Mouse (Mus musculus): ENCODE results near the gene Lingo3. TPM values are rescaled to one million over a fixed set of nuclear protein-coding genes. Genes with fewer than 3 reads are reported as not detected.

Gene Lingo3
- polyA plus RNA-seq, 1 experiment from 2014 or later = 1.2 TPM

DNA sequence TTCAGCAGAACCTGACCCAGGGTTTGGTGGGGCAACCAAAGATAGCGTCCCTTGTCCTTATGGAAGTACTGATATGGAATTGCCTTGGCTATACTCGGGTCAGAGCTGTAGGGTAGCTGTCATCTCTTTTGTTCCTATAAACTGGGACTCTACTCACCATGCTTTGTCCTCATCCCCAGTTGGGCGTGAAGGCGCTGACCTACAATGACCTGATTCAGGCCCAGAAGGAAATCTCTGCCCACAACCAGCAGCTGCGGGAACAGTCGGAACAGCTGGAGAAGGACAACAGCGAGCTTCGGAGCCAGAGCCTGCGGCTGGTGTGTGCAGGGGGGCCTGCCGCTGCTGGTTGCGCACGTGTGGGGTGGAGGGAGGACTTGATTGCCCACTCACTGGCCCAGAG lies 59.0 kb downstream of the Lingo3 start:
- peaks cover 30% of the 10 kb centered on the region for H3K36me3 ChIP-seq (ENCODE audit: control insufficient read depth, insufficient read depth, low read length)

DNA sequence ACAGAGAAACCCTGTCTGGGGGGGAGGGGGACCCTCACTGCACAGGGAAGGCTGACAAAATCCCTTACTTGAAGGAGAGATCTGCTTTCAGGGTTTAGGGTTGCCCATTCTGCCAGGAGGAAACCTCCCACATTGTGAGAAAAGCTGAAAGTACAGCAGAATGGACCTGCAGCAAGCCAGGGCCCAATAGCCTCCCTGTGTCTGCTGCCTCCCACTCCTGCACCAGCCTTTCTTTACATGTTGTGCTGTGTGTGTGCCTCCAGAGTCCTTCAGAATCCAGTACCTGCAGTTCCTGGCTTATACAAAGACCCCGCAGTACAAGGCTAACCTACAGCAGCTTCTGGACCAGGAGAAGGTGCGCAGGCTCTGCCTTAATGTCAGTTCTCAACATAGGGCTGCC lies 59.5 kb downstream of the Lingo3 start:
- 100% methylated on average over 2 of the region's 2 CpGs for WGBS
- ATAC-seq (replicated peaks; ENCODE audit: low FRiP score) = no peak
- H3K36me3 ChIP-seq (ENCODE audit: control insufficient read depth, insufficient read depth, low read length) = peaks cover 27% of the 10 kb centered on the region

More for the DNA sequence above, 59.0 kb downstream of the Lingo3 start:
- no peak for ATAC-seq (replicated peaks; ENCODE audit: low FRiP score)
- Histone ChIP-seq H3K27ac (ENCODE audit: low read depth, low read length) (no peak overlapping the region), H3K9ac (ENCODE audit: low read length) (no peak overlapping the region), H3K4me3 (ENCODE audit: low read depth, low read length) (no peak overlapping the region), H3K4me1 (replicated peaks; ENCODE audit: control insufficient read depth, insufficient read depth, low read length) (no peaks in the 10 kb centered on the region), H3K27me3 (ENCODE audit: control insufficient read depth, insufficient read depth, low read length) (no peaks in the 10 kb centered on the region), H3K9me3 (ENCODE audit: control insufficient read depth, low read length) (no peaks in the 10 kb centered on the region), H3K4me2 (ENCODE audit: low read depth, low read length, severe bottlenecking) (no peak overlapping the region)
- 79% methylated on average over 12 of the region's 12 CpGs for WGBS
- DNase-seq (ENCODE audit: low spot score) = no peak

More for the DNA sequence above, 59.5 kb downstream of the Lingo3 start:
- Histone ChIP-seq H3K27ac (ENCODE audit: low read depth, low read length) (no peak overlapping the region), H3K4me3 (ENCODE audit: low read depth, low read length) (no peak overlapping the region), H3K9ac (ENCODE audit: low read length) (no peak overlapping the region), H3K9me3 (ENCODE audit: control insufficient read depth, low read length) (no peaks in the 10 kb centered on the region), H3K4me2 (ENCODE audit: low read depth, low read length, severe bottlenecking) (no peak overlapping the region), H3K4me1 (replicated peaks; ENCODE audit: control insufficient read depth, insufficient read depth, low read length) (no peaks in the 10 kb centered on the region), H3K27me3 (ENCODE audit: control insufficient read depth, insufficient read depth, low read length) (no peaks in the 10 kb centered on the region)
- no peak for DNase-seq (ENCODE audit: low spot score)

MicroRNAs within 50 kb of the gene (microRNA counts, 519-probe panel; counts per million panel counts)
- microRNA mmu-miR-1982 = 31.2 counts per million

Small RNA genes lying within 50 kb of the gene (microRNA-seq; reads per million reads assigned to microRNA genes)
- 5.0 reads per million for gene Mir1982 (ENCODE audit: insufficient number of aligned reads)

Other genes starting within 250 kb of the Lingo3 start
- 67.7 and 78.5 TPM in 2 replicates for gene Scamp4, start 241.2 kb downstream of the Lingo3 start, polyA plus RNA-seq (2014; fragmentation: Nextera tagmentation; extraction: Ambion mirVana)
- gene Adat3, start 241.2 kb downstream of the Lingo3 start, polyA plus RNA-seq (2014; fragmentation: Nextera tagmentation; extraction: Ambion mirVana) = 7.6 and 9.5 TPM in 2 replicates
- gene Gm49322, start 238.0 kb downstream of the Lingo3 start, polyA plus RNA-seq (2014; fragmentation: Nextera tagmentation; extraction: Ambion mirVana) = 3.6 and 4.7 TPM in 2 replicates
- gene Csnk1g2, start 221.2 kb downstream of the Lingo3 start, polyA plus RNA-seq (2014; fragmentation: Nextera tagmentation; extraction: Ambion mirVana) = 134 TPM in 2 replicates
- gene Btbd2, start 187.0 kb downstream of the Lingo3 start, polyA plus RNA-seq (2014; fragmentation: Nextera tagmentation; extraction: Ambion mirVana) = 78.3 and 97.3 TPM in 2 replicates
- gene Mknk2, start 165.9 kb downstream of the Lingo3 start, polyA plus RNA-seq (2014; fragmentation: Nextera tagmentation; extraction: Ambion mirVana) = 85.1 and 87.0 TPM in 2 replicates
- 57.9 and 61.1 TPM in 2 replicates for gene Mob3a, start 142.1 kb downstream of the Lingo3 start, polyA plus RNA-seq (2014; fragmentation: Nextera tagmentation; extraction: Ambion mirVana)
- gene Izumo4, start 141.9 kb downstream of the Lingo3 start, polyA plus RNA-seq (2014; fragmentation: Nextera tagmentation; extraction: Ambion mirVana) = 4.8 and 7.2 TPM in 2 replicates
- gene Ap3d1, start 101.8 kb downstream of the Lingo3 start, polyA plus RNA-seq (2014; fragmentation: Nextera tagmentation; extraction: Ambion mirVana) = 84.2 and 86.3 TPM in 2 replicates
- 34.5 and 34.9 TPM in 2 replicates for gene Dot1l, start 88.8 kb downstream of the Lingo3 start, polyA plus RNA-seq (2014; fragmentation: Nextera tagmentation; extraction: Ambion mirVana)
- gene Sf3a2, start 45.8 kb downstream of the Lingo3 start, polyA plus RNA-seq (2014; fragmentation: Nextera tagmentation; extraction: Ambion mirVana) = 116 and 119 TPM in 2 replicates
- gene Plekhj1, start 45.4 kb downstream of the Lingo3 start, polyA plus RNA-seq (2014; fragmentation: Nextera tagmentation; extraction: Ambion mirVana) = 160 and 163 TPM in 2 replicates
- 0.15 and 0.16 TPM in 2 replicates for gene Amh, start 38.8 kb downstream of the Lingo3 start, polyA plus RNA-seq (2014; fragmentation: Nextera tagmentation; extraction: Ambion mirVana)
- 0.47 and 0.59 TPM in 2 replicates for gene Jsrp1, start 30.5 kb downstream of the Lingo3 start, polyA plus RNA-seq (2014; fragmentation: Nextera tagmentation; extraction: Ambion mirVana)
- gene Oaz1, start 17.4 kb downstream of the Lingo3 start, polyA plus RNA-seq (2014; fragmentation: Nextera tagmentation; extraction: Ambion mirVana) = 1,775 and 1,994 TPM in 2 replicates
- gene Lsm7, start 11.2 kb upstream of the Lingo3 start, polyA plus RNA-seq (2014; fragmentation: Nextera tagmentation; extraction: Ambion mirVana) = 308 and 322 TPM in 2 replicates
- gene Sppl2b, start 11.2 kb upstream of the Lingo3 start, polyA plus RNA-seq (2014; fragmentation: Nextera tagmentation; extraction: Ambion mirVana) = 37.0 and 39.8 TPM in 2 replicates
- gene Tmprss9, start 27.8 kb upstream of the Lingo3 start, polyA plus RNA-seq (2014; fragmentation: Nextera tagmentation; extraction: Ambion mirVana) = 0.08 and 0.12 TPM in 2 replicates
- 313 and 317 TPM in 2 replicates for gene Timm13, start 56.9 kb upstream of the Lingo3 start, polyA plus RNA-seq (2014; fragmentation: Nextera tagmentation; extraction: Ambion mirVana)
- 29.8 and 30.9 TPM in 2 replicates for gene Lmnb2, start 74.2 kb upstream of the Lingo3 start, polyA plus RNA-seq (2014; fragmentation: Nextera tagmentation; extraction: Ambion mirVana)
- gene Gadd45b, start 86.0 kb upstream of the Lingo3 start, polyA plus RNA-seq (2014; fragmentation: Nextera tagmentation; extraction: Ambion mirVana) = 10.7 and 13.0 TPM in 2 replicates
- 8.0 and 9.2 TPM in 2 replicates for gene Gng7, start 170.9 kb upstream of the Lingo3 start, polyA plus RNA-seq (2014; fragmentation: Nextera tagmentation; extraction: Ambion mirVana)
- gene Diras1, start 181.6 kb upstream of the Lingo3 start, polyA plus RNA-seq (2014; fragmentation: Nextera tagmentation; extraction: Ambion mirVana) = 1.5 and 2.2 TPM in 2 replicates
- 19.4 and 21.6 TPM in 2 replicates for gene Slc39a3, start 193.4 kb upstream of the Lingo3 start, polyA plus RNA-seq (2014; fragmentation: Nextera tagmentation; extraction: Ambion mirVana)
- 259 and 265 TPM in 2 replicates for gene Sgta, start 216.1 kb upstream of the Lingo3 start, polyA plus RNA-seq (2014; fragmentation: Nextera tagmentation; extraction: Ambion mirVana)
- 76.1 and 78.9 TPM in 2 replicates for gene Thop1, start 226.0 kb upstream of the Lingo3 start, polyA plus RNA-seq (2014; fragmentation: Nextera tagmentation; extraction: Ambion mirVana)

Measured in forebrain, embryonic 11.5 days (tissue).